ENCODE assay signal across 7 mouse cellular contexts in the genomic region with DNA sequence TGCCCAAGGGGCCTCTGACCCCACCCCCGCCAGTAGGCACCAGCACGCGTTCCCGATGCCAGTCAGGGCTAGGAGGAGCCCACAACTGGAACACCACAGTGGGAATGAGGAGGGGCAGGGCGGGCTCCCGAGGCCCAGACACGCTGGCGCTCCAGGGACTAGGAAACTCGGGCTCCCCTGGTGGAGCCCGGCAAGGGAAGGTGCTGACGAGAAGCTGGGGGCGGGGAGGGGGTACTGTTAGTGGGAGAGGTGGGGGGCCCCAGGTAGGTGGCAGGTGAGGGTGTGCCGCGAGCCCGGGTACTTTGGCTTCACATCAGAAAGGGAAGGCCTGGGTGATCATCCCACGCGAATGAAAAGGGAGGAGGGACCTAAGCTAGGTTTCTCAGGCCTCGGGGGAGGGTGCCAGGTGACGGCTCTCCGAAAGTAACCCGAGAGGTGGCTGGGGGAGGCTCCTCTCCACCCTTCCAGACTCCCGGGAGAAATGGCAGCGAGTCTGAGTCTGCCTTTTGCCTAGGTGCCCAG. TPM values are rescaled to one million over a fixed set of nuclear protein-coding genes. Genes with fewer than 3 reads are reported as not detected.
DNase-seq lines count a peak whose midpoint lies in the region; ATAC-seq and TF ChIP-seq lines count a peak whose summit lies in the region.

No protein-coding gene starts in this region.

- H3K4me1 ChIP-seq in E14TG2a.4 (replicated peaks; ENCODE audit: low read depth, low read length): peaks cover 71% of the 10 kb centered on the region
- peaks cover 20% of the 10 kb centered on the region for H3K4me1 ChIP-seq in embryonic facial prominence, embryonic 12.5 days
- peaks cover 56% of the 10 kb centered on the region for H3K4me1 ChIP-seq in limb, embryonic 10.5 days
- H3K4me1 ChIP-seq in midbrain, embryonic 14.5 days (ENCODE audit: control insufficient read depth, insufficient read depth, low read length): peaks cover 12% of the 10 kb centered on the region

- 2% methylated on average over 23 of the region's 23 CpGs for WGBS in embryonic facial prominence, embryonic 12.5 days
- WGBS in limb, embryonic 10.5 days: 1% methylated on average over 23 of the region's 23 CpGs
- WGBS in midbrain, embryonic 14.5 days: 2% methylated on average over 23 of the region's 23 CpGs

- DNase-seq in heart, postnatal 10 days: peak; percentile 52 to 64
- DNase-seq in limb, embryonic 10.5 days (ENCODE audit: low spot score): no peak
- no peak for DNase-seq in midbrain, embryonic 14.5 days
- no peak for DNase-seq in layer of hippocampus, postnatal 25 days (ENCODE audit: extremely low spot score in 1 of 2, low spot score in 1 of 2)

- no peaks in the 10 kb centered on the region for H3K9me3 ChIP-seq in E14TG2a.4 (ENCODE audit: low read length)
- H3K9me3 ChIP-seq in embryonic facial prominence, embryonic 12.5 days: no peaks in the 10 kb centered on the region
- no peaks in the 10 kb centered on the region for H3K9me3 ChIP-seq in limb, embryonic 10.5 days (replicated peaks)
- H3K9me3 ChIP-seq in midbrain, embryonic 14.5 days (ENCODE audit: control insufficient read depth, low read length): no peaks in the 10 kb centered on the region

- intact Hi-C loops in heart, postnatal 10 days (cut with DNase I): no loop called here

- H3ac ChIP-seq in C2C12 (ENCODE audit: control insufficient read depth, insufficient read length, low read depth): peak overlapping the region; percentile 87

- peak overlapping the region; percentile 95 for H3K4me2 ChIP-seq in embryonic facial prominence, embryonic 12.5 days (replicated peaks)
- peak overlapping the region; percentile 79 for H3K4me2 ChIP-seq in midbrain, embryonic 14.5 days (ENCODE audit: low read length)

- H3K27me3 ChIP-seq in C2C12 (ENCODE audit: control insufficient read depth, insufficient read depth, insufficient read length) (no peaks in the 10 kb centered on the region), E14TG2a.4 (ENCODE audit: insufficient read depth, low read length) (peaks cover 67% of the 10 kb centered on the region)
- H3K27me3 ChIP-seq in embryonic facial prominence, embryonic 12.5 days: peaks cover 12% of the 10 kb centered on the region
- H3K27me3 ChIP-seq in limb, embryonic 10.5 days (ENCODE audit: low read depth, poor library complexity, severe bottlenecking): peaks cover 51% of the 10 kb centered on the region
- H3K27me3 ChIP-seq in midbrain, embryonic 14.5 days (ENCODE audit: control insufficient read depth, insufficient read depth, low read length): peaks cover 39% of the 10 kb centered on the region; the same call in 1 of the 2 replicates

- H3K36me3 ChIP-seq in C2C12 (ENCODE audit: control insufficient read depth, insufficient read depth) (no peaks in the 10 kb centered on the region), E14TG2a.4 (ENCODE audit: insufficient read depth, low read length) (no peaks in the 10 kb centered on the region)
- no peaks in the 10 kb centered on the region for H3K36me3 ChIP-seq in embryonic facial prominence, embryonic 12.5 days
- H3K36me3 ChIP-seq in limb, embryonic 10.5 days: no peaks in the 10 kb centered on the region
- H3K36me3 ChIP-seq in midbrain, embryonic 14.5 days (ENCODE audit: control insufficient read depth, insufficient read depth, low read length): no peaks in the 10 kb centered on the region

- H3K79me3 ChIP-seq in C2C12 (ENCODE audit: low read depth): peaks cover 34% of the 10 kb centered on the region

- TF ChIP-seq CTCF in C2C12 (IDR thresholded peaks at IDR 0.05; ENCODE audit: control insufficient read depth, insufficient read depth, insufficient read length): no peak
- no peak for TF ChIP-seq CTCF in E14TG2a.4 (conservative IDR thresholded peaks at IDR 0.05; ENCODE audit: low read length)

- H3K79me2 ChIP-seq in C2C12 (ENCODE audit: control insufficient read depth, insufficient read depth): peaks cover 57% of the 10 kb centered on the region

- H3K9ac ChIP-seq in embryonic facial prominence, embryonic 12.5 days: peak overlapping the region; percentile 83
- peak overlapping the region; percentile 49; the same call in 1 of the 2 replicates for H3K9ac ChIP-seq in midbrain, embryonic 14.5 days (replicated peaks; ENCODE audit: low read length)

- H3K4me3 ChIP-seq in C2C12 (ENCODE audit: insufficient read depth, poor library complexity, severe bottlenecking) (peak overlapping the region; percentile 82), E14TG2a.4 (replicated peaks; ENCODE audit: low read length) (peak overlapping the region; percentile 93)
- H3K4me3 ChIP-seq in embryonic facial prominence, embryonic 12.5 days: peak overlapping the region; percentile 79
- H3K4me3 ChIP-seq in limb, embryonic 10.5 days: peak overlapping the region; percentile 82
- H3K4me3 ChIP-seq in midbrain, embryonic 14.5 days (replicated peaks; ENCODE audit: low read depth, low read length): peak overlapping the region; percentile 44

- peak overlapping the region; percentile 60; the same call in 1 of the 2 replicates for H3K27ac ChIP-seq in embryonic facial prominence, embryonic 12.5 days
- H3K27ac ChIP-seq in limb, embryonic 10.5 days: peak overlapping the region; percentile 88
- H3K27ac ChIP-seq in midbrain, embryonic 14.5 days (replicated peaks; ENCODE audit: low read depth, low read length): no peak overlapping the region

- ATAC-seq in embryonic facial prominence, embryonic 12.5 days (ENCODE audit: insufficient number of reproducible peaks, insufficient read depth, low FRiP score, low TSS enrichment): no peak
- no peak for ATAC-seq in midbrain, embryonic 14.5 days (ENCODE audit: low FRiP score, low TSS enrichment)

TF ChIP-seq in C2C12, 6 proteins besides CTCF, POLR2A, EP300 and RAD21:
- TF ChIP-seq CEBPB (IDR thresholded peaks at IDR 0.05; ENCODE audit: low read depth): no peak
- TF ChIP-seq MYOD1 (IDR thresholded peaks at IDR 0.05; ENCODE audit: control insufficient read depth, insufficient read length, low read depth): no peak
- TF ChIP-seq MAX (IDR thresholded peaks at IDR 0.05): no peak
- no peak for TF ChIP-seq USF1 (IDR thresholded peaks at IDR 0.05; ENCODE audit: low read depth)
- no peak for TF ChIP-seq FOSL1 (IDR thresholded peaks at IDR 0.05; ENCODE audit: insufficient read depth, low read length, poor library complexity, severe bottlenecking)

RNA-seq across cellular contexts. Expression of a gene that starts 0.9 kb away (rescaled TPM):
- polyA plus RNA-seq in C2C12 (2012; fragmentation: generic; extraction: Trizol): 30.8 TPM
- polyA plus RNA-seq in embryonic facial prominence, embryonic 12.5 days (2016; fragmentation: Nextera tagmentation; extraction: Ambion mirVana): 21.8 and 23.2 TPM in 2 replicates
- 10 to 100 TPM; 21.8 to 24.3 TPM for total RNA-seq in heart, postnatal 10 days (2021)
- 14.4 and 20.4 TPM in 2 replicates for polyA plus RNA-seq in limb, embryonic 10.5 days (2016; fragmentation: Nextera tagmentation; extraction: Ambion mirVana)
- 0.69 and 1.9 TPM in 2 replicates for polyA plus RNA-seq in midbrain, embryonic 14.5 days (2014; fragmentation: Nextera tagmentation; extraction: Ambion mirVana)
- total RNA-seq in layer of hippocampus, postnatal 25 days (2021): 1 to 10 TPM; 2.7 to 3.7 TPM

Comparison
In these comparisons a context has a peak if more than half of its experiments do, and no peak if none do; other contexts are left out.
1. DNase-seq: peak in heart, postnatal 10 days (2 of 2); none in limb, embryonic 10.5 days (single experiment), midbrain, embryonic 14.5 days (single experiment) and layer of hippocampus, postnatal 25 days (0 of 2).
2. Peak in every context shown above with its lines, with median percentiles within 50 percentile points of each other: H3K4me3 ChIP-seq.